Mouse (Mus musculus) frontal cortex, postnatal 14 days (tissue): Measurements from ENCODE around the gene Erbb2.

Experiments used
- DNase-seq, 2 experiments: peaks; one replicate each; pipeline ENCODE4 v3.0.0; 2022; ENCODE audit warnings: low spot score in 2 of 2

Gene Erbb2

GRCm38 (mm10) chr11:98418939-98419547 lies 6.8 kb downstream of the Erbb2 start:
- no peak for DNase-seq

DNA sequence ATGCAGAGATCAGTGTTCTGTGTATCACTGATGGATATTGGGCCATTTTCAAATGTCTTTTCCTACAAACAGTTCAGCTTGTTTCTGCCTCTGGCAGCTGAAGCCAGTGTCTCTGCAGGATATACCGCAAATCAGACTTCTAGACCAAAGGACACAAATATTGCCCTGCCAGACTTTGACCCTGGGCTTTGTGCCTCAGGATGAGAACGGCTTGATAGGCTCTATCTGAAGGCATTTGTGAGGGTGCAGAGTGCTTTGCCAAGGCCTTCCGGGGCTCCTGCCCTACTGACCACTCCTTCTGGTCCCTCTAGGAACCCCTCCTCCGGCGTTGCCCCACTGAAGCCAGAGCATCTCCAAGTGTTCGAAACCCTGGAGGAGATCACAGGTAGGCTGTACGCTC lies 14.3 kb downstream of the Erbb2 start:
- no peak for DNase-seq

DNA sequence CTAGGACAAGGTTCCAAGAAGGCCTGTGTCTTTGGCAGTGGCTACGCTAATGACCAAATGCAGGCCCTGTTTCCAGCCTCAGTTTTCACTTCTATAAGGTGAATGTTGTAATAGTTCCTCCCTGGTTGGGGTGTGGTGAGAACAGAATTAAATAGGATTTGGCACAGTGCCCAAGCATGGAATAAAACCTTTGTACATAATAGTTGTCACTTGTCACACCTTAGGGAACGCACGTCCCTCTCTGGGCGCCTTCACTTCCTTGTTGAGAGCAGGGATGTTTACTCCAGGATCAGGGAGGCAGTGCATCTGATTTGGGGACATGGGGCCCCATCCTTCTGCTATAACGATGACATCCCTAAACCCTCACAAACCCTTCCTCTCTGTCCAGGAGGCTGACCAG lies 16.2 kb downstream of the Erbb2 start:
- no peak for DNase-seq

DNA sequence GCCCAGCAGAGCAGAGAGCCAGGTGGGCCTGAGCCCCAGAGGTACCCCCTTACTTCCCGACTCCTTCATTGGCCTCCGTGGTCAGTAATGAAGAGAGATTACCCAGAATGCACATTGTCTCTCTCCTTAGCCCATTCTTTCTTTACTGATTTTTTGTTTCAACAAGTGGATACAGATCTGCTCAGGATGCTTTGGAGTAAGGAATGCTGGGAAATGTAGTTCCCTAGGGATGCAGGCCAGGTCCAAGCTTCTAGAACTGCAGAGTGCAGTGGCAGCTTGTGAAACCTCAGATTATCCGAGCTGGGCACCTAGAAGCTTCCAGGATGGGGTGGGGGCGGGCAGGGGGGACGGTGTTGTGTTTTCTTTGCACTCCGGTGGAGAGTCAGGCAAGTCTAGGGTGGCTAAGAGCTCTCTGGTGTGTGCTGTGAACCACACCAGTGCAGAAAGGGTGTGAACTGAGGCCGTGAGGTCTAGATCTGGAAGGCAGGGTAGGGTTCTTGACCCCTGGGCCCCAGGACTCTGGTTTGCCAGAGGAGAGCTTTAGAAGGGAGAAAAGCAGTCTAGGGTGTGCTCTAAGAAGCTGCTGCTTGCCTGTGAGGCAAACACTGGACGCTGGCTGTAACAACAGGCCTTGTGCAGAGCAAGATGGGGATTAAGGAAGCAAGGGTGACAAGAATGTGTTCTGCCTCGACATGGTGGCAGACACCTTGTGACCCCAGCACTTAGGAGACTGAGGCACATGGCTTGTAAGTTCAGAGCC lies 19.7 kb downstream of the Erbb2 start:
- DNase-seq = no peak

- DNase-seq = no peak
These were observed 23.5 kb downstream of the Erbb2 start for GRCm38 (mm10) chr11:98435723-98436122.

DNA sequence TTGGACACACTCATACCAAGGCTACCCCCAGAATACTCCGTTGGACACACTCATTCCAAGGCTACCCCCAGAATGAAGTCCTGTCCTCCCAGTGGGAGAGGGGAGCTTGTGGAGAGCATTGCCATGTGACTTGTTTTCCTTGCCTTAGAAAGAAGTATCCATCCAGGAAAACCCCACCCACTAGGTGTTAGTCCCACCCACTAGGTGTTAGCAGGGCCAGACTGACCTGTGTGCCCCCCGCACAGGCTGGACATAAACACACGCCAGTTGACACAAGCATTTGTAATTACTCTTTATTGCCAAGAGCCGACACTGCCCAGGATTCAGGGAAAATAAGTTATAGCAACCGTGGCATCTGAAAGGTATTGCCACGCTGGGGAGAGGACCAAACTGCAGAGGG lies 25.2 kb downstream of the Erbb2 start:
- DNase-seq = no peak

GRCm38 (mm10) chr11:98438331-98439158 lies 26.3 kb downstream of the Erbb2 start, which contains the start of gene Mien1:
Mien1 (minus strand) TSS chr11:98438991.
- DNase-seq = peak; percentile 89 to 96

- DNase-seq = no peak
These were observed 31.4 kb downstream of the Erbb2 start for GRCm38 (mm10) chr11:98443688-98444087.

- no peak for DNase-seq
These were observed 33.0 kb downstream of the Erbb2 start for GRCm38 (mm10) chr11:98445238-98445637.

DNA sequence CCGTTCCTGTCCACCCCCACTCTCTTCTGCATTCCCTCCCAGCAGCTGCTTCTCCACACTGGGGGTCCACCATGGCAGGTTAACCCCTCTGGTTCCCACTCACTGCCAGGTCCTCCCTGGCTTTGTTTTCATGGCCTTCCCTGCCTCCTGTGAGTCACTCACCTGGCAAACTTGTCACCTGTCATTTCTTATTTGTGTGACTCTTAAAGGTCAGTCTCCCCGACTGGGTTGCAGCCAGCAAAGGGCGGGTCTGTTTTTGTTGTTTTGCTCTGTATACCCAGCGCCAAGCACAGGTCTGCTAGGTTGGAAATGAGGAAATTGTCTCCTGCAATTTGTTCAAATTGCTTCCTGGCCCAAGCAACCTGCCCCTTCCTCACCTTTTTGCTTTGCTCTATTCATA lies 33.4 kb downstream of the Erbb2 start:
- DNase-seq = no peak

DNA sequence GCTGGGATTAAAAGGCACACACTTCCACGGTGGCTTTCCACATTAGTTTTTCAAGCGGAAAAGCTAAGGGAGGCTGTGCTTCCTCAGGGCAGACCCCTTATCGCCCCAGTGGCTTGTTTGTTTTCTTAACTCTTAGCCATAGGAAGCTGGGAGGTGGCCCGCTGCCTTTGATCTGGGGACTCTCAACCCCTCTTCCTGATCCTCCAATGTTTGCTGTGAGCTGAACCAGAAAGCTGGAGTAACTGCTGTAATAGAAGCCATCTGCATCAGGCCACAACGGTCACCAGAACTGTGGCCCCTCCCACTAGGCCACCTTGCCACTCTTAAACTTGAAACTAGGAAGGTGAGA lies 33.9 kb downstream of the Erbb2 start, which contains the start of gene Grb7:
Grb7 (plus strand) TSS at position 182 of the 349 bp plus-strand sequence.
- DNase-seq = no peak

DNA sequence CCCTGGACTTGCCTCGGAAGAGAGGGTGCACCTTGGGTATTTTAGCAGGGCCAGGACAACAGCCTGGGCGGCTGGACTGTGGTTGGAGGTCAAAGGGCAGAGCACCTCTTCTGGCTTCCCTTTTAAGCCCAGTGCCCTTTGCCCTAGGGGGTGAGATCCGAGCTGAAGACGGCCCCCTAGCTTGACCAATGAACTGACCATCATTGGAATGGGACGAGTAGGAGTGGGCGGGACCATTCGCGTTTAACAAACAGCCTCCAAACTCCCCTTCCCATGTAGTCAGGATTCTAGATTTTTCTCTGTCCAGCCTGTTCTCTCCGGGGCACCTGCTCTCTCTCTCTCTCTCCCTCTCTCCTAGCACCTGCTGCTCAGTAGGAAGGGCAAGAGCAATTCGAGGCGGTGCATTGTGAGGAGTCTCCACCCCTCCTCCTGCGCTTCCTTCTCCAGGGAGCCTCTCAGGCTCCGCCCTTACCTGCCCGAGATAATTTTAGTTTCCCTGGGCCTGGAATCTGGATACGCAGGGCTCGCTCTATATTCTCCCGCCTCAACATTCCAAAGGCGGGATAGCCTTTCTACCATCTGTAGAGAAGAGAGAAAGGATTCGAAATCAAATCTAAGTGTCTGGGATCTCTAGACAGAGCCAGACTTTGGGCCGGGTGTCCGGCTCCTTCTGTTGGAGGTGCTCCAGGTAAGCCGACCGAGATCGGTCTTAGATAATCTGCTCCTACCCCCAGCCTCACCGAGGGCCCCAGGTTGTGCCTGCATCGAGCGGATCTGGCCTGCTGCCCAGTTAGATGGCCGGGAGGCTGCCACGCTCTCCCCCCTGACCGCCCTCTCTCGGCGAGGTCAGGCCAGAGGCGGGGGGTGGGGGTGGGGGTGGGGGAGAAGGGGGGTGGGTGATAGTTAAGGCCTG lies 34.5 kb downstream of the Erbb2 start:
- DNase-seq = no peak

DNA sequence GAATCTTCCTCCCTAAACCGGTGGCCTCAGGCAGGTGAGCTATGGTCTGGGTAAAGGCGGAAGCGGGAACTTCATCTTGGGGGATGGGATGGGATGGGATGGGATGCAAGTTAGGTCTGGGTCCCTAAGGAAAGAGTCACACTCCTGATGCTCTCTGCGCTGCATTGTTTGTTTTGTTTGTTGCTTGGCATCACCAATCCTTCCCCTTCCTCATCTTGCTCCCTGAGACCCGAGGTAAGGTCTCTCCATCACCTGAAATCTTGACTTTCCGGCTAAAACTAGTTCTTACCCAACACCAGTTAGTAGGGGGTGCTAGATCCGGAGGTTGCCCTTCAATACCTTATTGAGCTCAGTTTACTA lies 35.2 kb downstream of the Erbb2 start:
- no peak for DNase-seq

DNA sequence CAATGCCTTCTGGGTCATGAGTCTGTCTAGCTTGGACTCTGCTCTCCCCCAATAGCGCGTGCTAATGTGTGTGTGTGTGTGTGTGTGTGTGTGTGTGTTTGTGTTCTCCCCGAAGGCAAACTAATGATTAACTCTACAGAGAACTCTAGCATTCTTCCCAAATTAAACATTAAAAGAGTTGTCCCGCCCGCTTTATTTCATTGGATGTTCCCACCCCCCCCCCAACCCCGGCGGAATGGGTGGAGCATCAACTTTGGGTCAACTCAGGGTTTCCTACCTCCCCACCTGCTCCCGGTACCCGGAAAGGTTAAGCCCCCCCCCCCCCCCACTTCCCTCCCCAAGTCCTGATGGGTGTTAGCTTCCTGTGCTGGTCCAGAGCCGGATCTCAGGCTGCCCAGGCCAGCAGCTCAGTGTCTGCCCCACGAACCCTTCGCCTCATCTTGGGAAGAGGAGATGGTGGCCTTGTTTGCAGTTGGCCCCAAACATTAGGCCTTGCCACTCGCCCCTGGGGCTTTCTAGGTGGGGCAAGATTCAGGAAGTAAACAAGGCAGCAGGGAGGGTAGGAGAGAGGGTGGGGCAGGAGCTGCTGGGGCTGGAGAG lies 36.0 kb downstream of the Erbb2 start:
- no peak for DNase-seq

DNA sequence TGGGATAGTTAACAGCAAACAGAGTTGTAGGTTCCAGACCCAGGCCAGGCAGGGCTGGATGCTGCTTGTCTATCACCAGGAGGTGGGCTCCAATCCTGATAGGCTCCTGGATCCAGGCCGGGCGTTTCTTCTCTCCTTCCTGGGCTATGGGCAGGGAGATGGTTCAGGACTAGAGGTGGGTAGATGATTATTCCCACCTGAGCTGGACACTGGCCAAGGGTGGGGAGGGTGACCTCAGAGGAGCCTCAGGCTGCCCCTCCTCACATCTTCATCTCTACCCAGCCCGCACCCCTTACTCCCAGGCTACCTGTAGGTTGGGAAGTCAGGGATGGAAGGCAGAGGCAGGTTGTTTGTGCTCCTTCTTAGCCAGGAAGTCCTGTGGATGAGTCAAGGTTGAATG lies 37.1 kb downstream of the Erbb2 start:
- DNase-seq = no peak

DNA sequence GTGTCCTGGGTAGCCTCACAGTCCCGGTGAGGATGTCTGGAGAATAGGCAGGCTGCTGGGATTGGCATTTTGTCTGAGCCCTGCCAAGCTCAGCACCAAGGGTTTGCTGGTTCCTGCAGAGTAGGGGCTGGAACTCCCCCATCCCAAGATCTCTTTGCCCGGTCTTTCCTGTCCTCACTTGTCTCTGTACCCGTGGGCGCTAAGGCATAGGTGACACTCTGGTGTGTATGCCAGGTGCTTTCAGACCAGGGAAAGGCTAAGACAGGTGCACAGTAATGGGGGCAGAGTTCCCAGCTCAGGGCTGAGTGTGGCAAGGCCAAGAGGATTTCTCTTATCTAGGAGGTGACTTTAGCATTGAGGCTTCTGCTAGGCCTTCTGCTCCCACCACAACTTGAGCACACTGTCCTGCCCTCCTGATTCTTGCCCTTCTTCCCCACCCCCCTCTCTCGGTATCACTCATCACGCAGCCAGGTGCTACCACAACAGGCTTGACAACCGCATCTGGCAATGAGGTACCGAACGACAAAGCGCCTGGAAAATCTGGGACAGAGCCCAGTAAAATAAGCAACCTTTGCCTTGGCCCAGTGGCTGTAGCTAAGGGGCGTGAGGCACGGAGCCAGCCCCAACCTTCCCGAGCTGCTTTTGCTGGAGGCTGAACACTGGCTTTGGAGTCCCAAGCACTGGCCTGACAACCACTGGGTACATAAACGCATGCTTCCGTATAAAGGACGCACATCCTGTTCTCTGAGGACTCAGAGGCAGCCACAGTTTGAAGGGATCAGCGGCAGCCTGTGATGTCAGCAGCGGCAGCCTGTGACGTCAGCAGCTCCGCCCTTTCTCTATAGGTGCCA lies 37.9 kb downstream of the Erbb2 start:
- no peak for DNase-seq

GRCm38 (mm10) chr11:98455484-98455883 lies 43.2 kb downstream of the Erbb2 start:
- no peak for DNase-seq

GRCm38 (mm10) chr11:98456545-98456944 lies 44.3 kb downstream of the Erbb2 start:
- DNase-seq = no peak

DNA sequence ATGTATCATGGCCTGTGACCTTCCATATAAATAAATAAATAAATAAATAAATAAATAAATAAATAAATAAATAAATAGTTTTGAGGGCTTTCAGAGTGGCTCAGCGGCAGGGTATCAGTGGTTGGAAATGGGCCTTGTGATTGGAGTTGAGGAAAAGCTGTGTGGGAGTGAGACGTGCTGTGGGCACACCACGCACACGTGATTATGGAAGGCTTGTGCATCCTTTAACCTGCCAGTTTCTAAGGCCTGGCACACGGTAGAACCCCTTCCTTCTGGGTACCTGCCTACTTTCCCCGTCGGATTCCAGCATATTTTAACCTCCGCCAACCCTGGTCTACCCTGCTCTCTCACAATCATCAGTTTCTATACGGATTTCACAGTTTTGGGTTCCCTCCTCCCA lies 44.7 kb downstream of the Erbb2 start:
- DNase-seq = no peak

- DNase-seq = peak; percentile 64 to 71
These were observed 45.3 kb downstream of the Erbb2 start for GRCm38 (mm10) chr11:98457367-98458120.
